Mouse (Mus musculus): ENCODE data around the gene Cdr2.
"Not testable (repeated sequence)": the region's sequence is repeated elsewhere in the genome, so short reads cannot be mapped to it uniquely, and the experiment has no call there.

Cdr2 gene

DNA sequence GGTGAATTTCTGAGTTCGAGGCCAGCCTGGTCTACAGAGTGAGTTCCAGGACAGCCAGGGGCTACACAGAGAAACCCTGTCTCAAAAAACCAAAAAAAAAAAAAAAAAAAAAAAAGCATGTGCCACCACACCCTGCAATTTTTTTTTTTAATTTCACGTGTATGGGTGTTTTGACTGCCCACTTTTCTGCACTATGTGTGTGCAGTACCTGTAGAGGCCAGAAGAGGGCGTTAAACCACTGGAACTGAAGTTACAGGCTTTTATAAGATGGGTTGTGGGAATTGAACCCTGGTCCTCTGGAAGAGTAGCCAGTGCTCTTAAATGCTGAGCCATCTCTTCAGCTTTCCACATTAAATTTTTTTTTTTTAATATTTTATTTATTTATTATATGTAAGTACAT lies 71.9 kb downstream of the Cdr2 start:
- not testable (repeated sequence) for DNase-seq (ENCODE audit: low spot score in 2 of 2)
